Mouse (Mus musculus): ENCODE measurements at regions not wholly inside any gene's neighbourhood (a gene's known extent, or its start where the extent isn't known, plus 50 kb on each side); places are given as distances from the start of the nearest gene placed in this dataset.

- TF ChIP-seq POLR2A (IDR thresholded peaks at IDR 0.05; ENCODE audit: control insufficient read depth in 1 of 2, insufficient read depth in 1 of 2, low read depth in 1 of 2, low read length in 2 of 2, poor library complexity in 1 of 2) (no peak), CTCF (IDR thresholded peaks at IDR 0.05 in 2 of 3, conservative IDR thresholded peaks at IDR 0.05 in 1 of 3; ENCODE audit: control insufficient read depth in 1 of 3, insufficient read depth in 1 of 3, low read depth in 2 of 3, low read length in 3 of 3, poor library complexity in 1 of 3, severe bottlenecking in 1 of 3) (no peak), TAL1 (IDR thresholded peaks at IDR 0.05; ENCODE audit: low read length) (no peak), TCF12 (IDR thresholded peaks at IDR 0.05; ENCODE audit: low read depth, low read length) (no peak), POLR2AphosphoS5 (IDR thresholded peaks at IDR 0.05; ENCODE audit: borderline replicate concordance, low read depth, low read length) (no peak), RCOR1 (IDR thresholded peaks at IDR 0.05; ENCODE audit: low read depth, low read length) (no peak)
These were observed 395.8 kb upstream of the Nr5a2 start for GRCm38 (mm10) chr1:137355941-137356512.

Data from MEL (cell line).